Mouse (Mus musculus) splenic B cell, adult 2 months (primary cell): ENCODE measurements around the gene Gria1.

Source experiments
- DNase-seq: peaks from one replicate; pipeline ENCODE4 v3.0.0-alpha.2; 2011; ENCODE audit warnings: low read depth, low spot score
- H3K27me3 ChIP-seq: 2 replicates; pipeline ENCODE4 v1.6.1; 2012; ENCODE audit warnings: mild to moderate bottlenecking, low read length, moderate library complexity, mixed read lengths; ENCODE audit not compliant: control insufficient read depth, poor library complexity, insufficient read depth, severe bottlenecking
- H3K36me3 ChIP-seq: 2 replicates; pipeline ENCODE4 v1.6.1; 2012; ENCODE audit warnings: mild to moderate bottlenecking, low read length, moderate library complexity, mixed read lengths; ENCODE audit not compliant: control insufficient read depth, poor library complexity, insufficient read depth, severe bottlenecking

Gria1 gene

GRCm38 (mm10) chr11:57324099-57324498 is 312.9 kb downstream of the Gria1 start:
- no peaks in the 10 kb centered on the region for H3K36me3 ChIP-seq
- H3K27me3 ChIP-seq = no peaks in the 10 kb centered on the region
- DNase-seq = no peak
